Mouse (Mus musculus) CH12.LX (cell line): ENCODE data around the gene Slc44a1. TPM values are rescaled to one million over a fixed set of nuclear protein-coding genes. Genes with fewer than 3 reads are reported as not detected.

ENCODE experiments used
- DNase-seq: peaks from one replicate; pipeline ENCODE4 v3.0.0-alpha.2; 2013; ENCODE audit errors: extremely low read depth
- H3K27ac ChIP-seq: 2 replicates; pipeline ENCODE4 v1.5.1; 2012; ENCODE audit warnings: low read depth, mild to moderate bottlenecking, control low read depth, moderate library complexity; ENCODE audit not compliant: insufficient read depth
- H3K27me3 ChIP-seq: replicated peaks from 2 replicates; pipeline ENCODE3; 2012; ENCODE audit warnings: inconsistent platforms
- H3K36me3 ChIP-seq, 2 experiments: replicated peaks in 1 of 2; 2 replicates each; pipeline versions ENCODE3 to v1.6.1; 2012; ENCODE audit warnings: inconsistent platforms in 1 of 2, low read length in 1 of 2, mild to moderate bottlenecking in 1 of 2, mixed read lengths in 1 of 2, moderate library complexity in 1 of 2; ENCODE audit not compliant: control insufficient read depth in 1 of 2, insufficient read depth in 1 of 2
- H3K4me1 ChIP-seq, 2 experiments: 2 replicates each; pipeline ENCODE4 v1.6.1; 2012; ENCODE audit warnings: inconsistent platforms in 1 of 2, moderate library complexity in 1 of 2; ENCODE audit not compliant: insufficient read depth in 2 of 2, control insufficient read depth in 1 of 2
- H3K4me2 ChIP-seq: 2 replicates; pipeline ENCODE4 v1.6.1; 2012; ENCODE audit warnings: low read depth, mild to moderate bottlenecking, control low read depth; ENCODE audit not compliant: poor library complexity, insufficient read depth, severe bottlenecking
- H3K4me3 ChIP-seq, 3 experiments: fragments of 150-350 bp in 1 of 3; sonication (generic) in 1 of 3; replicated peaks in 1 of 3; 2 replicates each; pipeline versions ENCODE3 to v1.5.1; 2011 to 2012; ENCODE audit warnings: low read depth in 2 of 3, low read length in 2 of 3, mild to moderate bottlenecking in 2 of 3, moderate library complexity in 2 of 3, control low read depth in 1 of 3, improper control_type of control experiment in 1 of 3, inconsistent platforms in 1 of 3, mixed read lengths in 1 of 3; ENCODE audit not compliant: poor library complexity in 1 of 3
- H3K79me2 ChIP-seq: replicated peaks from 2 replicates; pipeline ENCODE4 v1.6.1; 2012; ENCODE audit warnings: mild to moderate bottlenecking, moderate library complexity; ENCODE audit not compliant: control insufficient read depth, poor library complexity, insufficient read depth, severe bottlenecking; ENCODE audit errors: extremely low read depth
- H3K9ac ChIP-seq: 2 replicates; pipeline ENCODE4 v1.6.1; 2012; ENCODE audit warnings: low read depth, mild to moderate bottlenecking, control low read depth, moderate library complexity; ENCODE audit not compliant: insufficient read depth
- H3K9me3 ChIP-seq: replicated peaks from 2 replicates; pipeline ENCODE3; 2012; ENCODE audit warnings: low read length, inconsistent platforms, mixed read lengths
- CHD1 ChIP-seq: IDR thresholded peaks from 2 replicates; pipeline ENCODE4 v1.6.1; 2012; ENCODE audit warnings: low read depth, low read length, improper control_type of control experiment, inconsistent platforms
- CTCF ChIP-seq, 2 experiments: IDR thresholded peaks in 1 of 2; conservative IDR thresholded peaks in 1 of 2; 2 replicates each; pipeline ENCODE4 v1.5.1; 2011 to 2012; ENCODE audit warnings: low read depth in 2 of 2, low read length in 2 of 2, improper control_type of control experiment in 1 of 2, inconsistent platforms in 1 of 2, mild to moderate bottlenecking in 1 of 2, moderate library complexity in 1 of 2
- ELF1 ChIP-seq: IDR thresholded peaks from 2 replicates; pipeline ENCODE4 v1.6.1; 2014; ENCODE audit warnings: low read depth, mild to moderate bottlenecking, inconsistent platforms, low read length, improper control_type of control experiment
- EP300 ChIP-seq: IDR thresholded peaks from 2 replicates; pipeline ENCODE4 v1.6.1; 2011; ENCODE audit warnings: low read length, improper control_type of control experiment
- GABPA ChIP-seq: IDR thresholded peaks from 2 replicates; pipeline ENCODE4 v1.6.1; 2012; ENCODE audit warnings: low read depth, low read length, improper control_type of control experiment, inconsistent platforms; ENCODE audit not compliant: insufficient replicate concordance
- HCFC1 ChIP-seq: IDR thresholded peaks from 2 replicates; pipeline ENCODE4 v1.6.1; 2012; ENCODE audit warnings: low read depth, mild to moderate bottlenecking, inconsistent platforms, low read length, improper control_type of control experiment
- JUN ChIP-seq: IDR thresholded peaks from 2 replicates; pipeline ENCODE4 v1.6.1; 2011; ENCODE audit warnings: low read depth, mild to moderate bottlenecking, low read length, improper control_type of control experiment, moderate library complexity; ENCODE audit not compliant: insufficient read depth
- KAT2A ChIP-seq: IDR thresholded peaks from 2 replicates; pipeline ENCODE4 v1.6.1; 2012; ENCODE audit warnings: low read length, improper control_type of control experiment, inconsistent platforms; ENCODE audit not compliant: insufficient replicate concordance
- MAFK ChIP-seq: IDR thresholded peaks from 2 replicates; pipeline ENCODE4 v1.6.1; 2011; ENCODE audit warnings: low read length, improper control_type of control experiment; ENCODE audit not compliant: insufficient replicate concordance
- MAX ChIP-seq: IDR thresholded peaks from 2 replicates; pipeline ENCODE4 v1.6.1; 2011; ENCODE audit warnings: low read length, improper control_type of control experiment
- MEF2A ChIP-seq: IDR thresholded peaks from 2 replicates; pipeline ENCODE4 v1.6.1; 2014; ENCODE audit warnings: low read depth, mild to moderate bottlenecking, inconsistent platforms, low read length, improper control_type of control experiment, borderline replicate concordance
- MXI1 ChIP-seq: IDR thresholded peaks from 2 replicates; pipeline ENCODE4 v1.6.1; 2011; ENCODE audit warnings: mild to moderate bottlenecking, low read depth, low read length, improper control_type of control experiment
- NELFE ChIP-seq: IDR thresholded peaks from 2 replicates; pipeline ENCODE4 v1.6.1; 2011; ENCODE audit warnings: low read depth, low read length, improper control_type of control experiment
- POLR2A ChIP-seq: IDR thresholded peaks from 2 replicates; pipeline ENCODE4 v1.6.1; 2011; ENCODE audit warnings: low read depth, mild to moderate bottlenecking, improper control_type of control experiment, low read length
- RAD21 ChIP-seq: IDR thresholded peaks from 2 replicates; pipeline ENCODE4 v1.6.1; 2011; ENCODE audit warnings: low read depth, mild to moderate bottlenecking, low read length, improper control_type of control experiment, moderate library complexity
- TBP ChIP-seq: conservative IDR thresholded peaks from 2 replicates; pipeline ENCODE4 v1.6.1; 2011; ENCODE audit warnings: low read depth, low read length, improper control_type of control experiment
- TCF12 ChIP-seq: IDR thresholded peaks from 2 replicates; pipeline ENCODE4 v1.6.1; 2014; ENCODE audit warnings: low read depth, mild to moderate bottlenecking, inconsistent platforms, low read length, improper control_type of control experiment
- UBTF ChIP-seq: IDR thresholded peaks from 2 replicates; pipeline ENCODE4 v1.6.1; 2012; ENCODE audit warnings: low read depth, mild to moderate bottlenecking, inconsistent platforms, low read length, improper control_type of control experiment, moderate library complexity
- USF1 ChIP-seq: IDR thresholded peaks from 2 replicates; pipeline ENCODE4 v1.6.1; 2014; ENCODE audit warnings: low read depth, mild to moderate bottlenecking, inconsistent platforms, low read length, improper control_type of control experiment
- USF2 ChIP-seq: conservative IDR thresholded peaks from 2 replicates; pipeline ENCODE4 v1.6.1; 2011; ENCODE audit warnings: low read depth, low read length, improper control_type of control experiment
- ZKSCAN1 ChIP-seq: IDR thresholded peaks from 2 replicates; pipeline ENCODE4 v1.6.1; 2012; ENCODE audit warnings: low read depth, inconsistent platforms, low read length, improper control_type of control experiment, borderline replicate concordance
- ZNF384 ChIP-seq: IDR thresholded peaks from 2 replicates; pipeline ENCODE4 v1.6.1; 2012; ENCODE audit warnings: low read depth, low read length, improper control_type of control experiment, inconsistent platforms
- dilution Hi-C: fragments of 300-500 bp; cut with MboI; formaldehyde crosslinking; loops from 2 replicates; pipeline ENCODE4 v1.14.3; 2020; ENCODE audit warnings: low sequenced_read_pairs; ENCODE audit not compliant: extremely low pct_unique_long_range_greater_than_20kb, extremely low pct_ligation_motif_present
- in situ Hi-C: fragments of 300-500 bp; cut with MboI; formaldehyde crosslinking; loops from 3 replicates; pipeline ENCODE4 v1.14.3; 2019; ENCODE audit warnings: low sequenced_read_pairs, low pct_ligation_motif_present, low pct_unique_long_range_greater_than_20kb, mixed read lengths
- polyA plus RNA-seq: library from polyadenylated mRNA; unstranded; fragments of >175 nt; gene quantifications from 2 replicates; pipeline ENCODE4 v1.2.1, GENCODE M21; 2012; ENCODE audit warnings: low read depth; ENCODE audit not compliant: insufficient read length
- total RNA-seq, 2 experiments: library from RNA; depleted of rRNA; stranded (reverse); fragments of 300-350 nt in 1 of 2; fragments of >200 nt in 1 of 2; gene quantifications; 2 replicates each; pipeline ENCODE4 v1.2.3; 2012 to 2014

Slc44a1 gene
- total and polyA plus RNA-seq, 3 experiments = 5.4 to 9.3 (median 6.6) TPM

GRCm38 (mm10) chr4:53591536-53591935, 151.3 kb downstream of the Slc44a1 start:
- no peak for TF ChIP-seq MEF2A
- no peak for TF ChIP-seq TBP
- no peak for TF ChIP-seq UBTF
- TF ChIP-seq USF2 = no peak
- TF ChIP-seq ZNF384 = no peak
- TF ChIP-seq USF1 = no peak
- no peak for TF ChIP-seq ZKSCAN1
- TF ChIP-seq TCF12 = no peak
- TF ChIP-seq HCFC1 = no peak
- TF ChIP-seq MXI1 = no peak
- TF ChIP-seq POLR2A = no peak
- no peak for TF ChIP-seq JUN
- no peak for TF ChIP-seq EP300
- TF ChIP-seq GABPA = no peak
- no peak for TF ChIP-seq MAFK
- TF ChIP-seq ELF1 = no peak
- TF ChIP-seq CHD1 = no peak
- no peak for TF ChIP-seq RAD21
- in situ Hi-C loops (loop anchor here (10.0 to 25.0 kb wide), 3 partner anchors 207 to 479 kb away; partner anchors contain the start of gene Tmem38b), dilution Hi-C loops (no loop called here)

GRCm38 (mm10) chr4:53591941-53592340, 151.7 kb downstream of the Slc44a1 start:
- H3K27me3 ChIP-seq = peaks cover 4% of the 10 kb centered on the region
- in situ Hi-C loops = loop anchor here (10.0 to 25.0 kb wide), 3 partner anchors 207 to 480 kb away; partner anchors contain the start of gene Tmem38b
- H3K4me1 ChIP-seq = peaks cover 0 to 26% of the 10 kb centered on the region in 2 experiments; a peak in 2 of 4 replicates
- DNase-seq = no peak
- no peaks in the 10 kb centered on the region for H3K79me2 ChIP-seq
- no peaks in the 10 kb centered on the region for H3K36me3 ChIP-seq
- H3K4me3 ChIP-seq = no peak overlapping the region
- no peak overlapping the region for H3K27ac ChIP-seq
- TF ChIP-seq CTCF (conservative IDR thresholded peaks at IDR 0.05 in 1 of 2, IDR thresholded peaks at IDR 0.05 in 1 of 2; ENCODE audit: low read depth in 2 of 2, low read length in 2 of 2) (no peak), CHD1 (no peak), TBP (no peak), ZKSCAN1 (no peak), NELFE (no peak), KAT2A (no peak), MAX (no peak)
- peaks cover 4% of the 10 kb centered on the region for H3K9me3 ChIP-seq
- dilution Hi-C loops = no loop called here
- no peak overlapping the region for H3K4me2 ChIP-seq
- no peak overlapping the region for H3K9ac ChIP-seq

More at GRCm38 (mm10) chr4:53591536-53591935, 151.3 kb downstream of the Slc44a1 start:
- Histone ChIP-seq H3K27ac (no peak overlapping the region), H3K9ac (no peak overlapping the region), H3K4me1 (peaks cover 0 to 26% of the 10 kb centered on the region in 2 experiments; a peak in 2 of 4 replicates), H3K9me3 (peaks cover 4% of the 10 kb centered on the region), H3K27me3 (peaks cover 4% of the 10 kb centered on the region), H3K4me3 (no peak overlapping the region), H3K4me2 (no peak overlapping the region), H3K36me3 (no peaks in the 10 kb centered on the region), H3K79me2 (no peaks in the 10 kb centered on the region)
- DNase-seq = peak; percentile 12
